Mouse (Mus musculus) kidney, postnatal 10 days (tissue): ENCODE data around the gene Dpf1.

ENCODE experiments used
- DNase-seq: peaks from one replicate; pipeline ENCODE4 v3.0.0; 2021; ENCODE audit warnings: mixed read lengths

Dpf1 gene

GRCm38 (mm10) chr7:29288942-29289638 is 14.7 kb upstream of the Dpf1 start, which contains the start of gene Ppp1r14a:
Ppp1r14a (plus strand) TSS chr7:29289308.
- peak; percentile 92 for DNase-seq

- peak; percentile 70 for DNase-seq
Measured at GRCm38 (mm10) chr7:29289856-29290255, 13.9 kb upstream of the Dpf1 start.

- DNase-seq: peak; percentile 48
Measured at GRCm38 (mm10) chr7:29290691-29291485, 12.9 kb upstream of the Dpf1 start.

DNA sequence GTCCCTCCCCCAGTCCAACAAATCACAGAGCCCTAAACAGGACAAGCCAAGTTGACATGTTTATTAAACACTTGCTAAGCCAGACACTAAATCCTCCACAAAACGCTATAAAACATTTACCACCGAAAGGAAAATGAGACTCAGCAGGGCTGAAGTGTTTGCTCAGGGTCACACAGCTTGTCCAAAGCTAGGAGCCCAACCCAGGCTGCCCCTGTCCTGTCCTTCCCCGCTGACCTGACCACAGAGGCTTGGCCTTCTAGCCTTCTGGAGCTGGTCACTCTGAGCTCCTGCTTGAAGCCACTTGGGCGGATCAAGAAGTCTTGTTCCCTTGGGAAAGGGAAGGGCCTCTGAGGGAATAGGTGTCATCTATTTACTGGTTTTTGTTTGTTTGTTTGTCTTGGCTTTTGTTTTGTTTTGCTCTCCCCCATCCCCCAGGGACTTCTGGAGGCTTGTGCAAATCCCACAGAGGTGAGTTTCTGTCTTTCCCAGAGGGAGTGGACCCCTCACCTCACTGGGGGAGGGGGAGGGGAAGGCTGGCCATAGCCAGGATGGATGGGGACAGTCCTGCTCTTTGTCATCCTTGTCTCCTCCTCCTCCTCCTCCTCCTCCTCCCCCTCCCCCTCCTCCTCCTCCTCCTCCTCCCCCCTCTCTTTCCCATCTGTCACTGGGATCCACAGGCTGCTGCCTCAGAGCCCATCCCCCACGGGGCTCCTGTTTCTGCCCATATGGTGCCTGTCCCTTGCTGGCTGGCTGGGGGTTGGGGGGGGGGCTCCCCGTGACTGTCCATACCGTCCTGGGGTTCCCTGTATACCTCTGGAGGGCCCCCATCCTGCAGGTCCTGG is 11.9 kb upstream of the Dpf1 start:
- peak; percentile 64 for DNase-seq

- DNase-seq: peak; percentile 53
Measured at GRCm38 (mm10) chr7:29292458-29293098, 11.2 kb upstream of the Dpf1 start.

GRCm38 (mm10) chr7:29293131-29294065 is 10.4 kb upstream of the Dpf1 start:
- DNase-seq: peak; percentile 82

GRCm38 (mm10) chr7:29294111-29294761 is 9.5 kb upstream of the Dpf1 start:
- no peak for DNase-seq

GRCm38 (mm10) chr7:29295861-29296647 is 7.7 kb upstream of the Dpf1 start:
- no peak for DNase-seq

GRCm38 (mm10) chr7:29296998-29297397 is 6.8 kb upstream of the Dpf1 start:
- DNase-seq: peak; percentile 81

- DNase-seq: peak; percentile 87
Measured at GRCm38 (mm10) chr7:29301127-29301566, 2.6 kb upstream of the Dpf1 start.

DNA sequence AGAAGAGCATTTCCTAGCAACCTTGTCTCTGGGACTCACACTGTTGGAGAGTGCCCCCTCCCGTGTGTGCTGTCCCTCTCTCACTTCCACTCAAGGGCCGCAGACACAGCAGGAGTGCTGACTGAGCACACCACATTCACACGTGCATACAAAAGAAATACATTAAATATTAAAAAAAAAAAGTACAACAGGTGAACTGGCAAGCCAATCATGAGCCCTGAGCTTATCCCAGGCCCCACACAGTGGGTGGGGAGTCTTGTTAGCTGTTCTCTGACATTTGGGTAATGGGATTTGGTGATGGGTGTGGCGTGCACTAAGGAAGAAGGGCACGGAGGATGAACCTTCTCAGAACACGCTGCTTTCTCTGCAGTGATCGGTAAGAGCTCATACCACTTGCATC is 1.1 kb upstream of the Dpf1 start:
- DNase-seq: no peak

DNA sequence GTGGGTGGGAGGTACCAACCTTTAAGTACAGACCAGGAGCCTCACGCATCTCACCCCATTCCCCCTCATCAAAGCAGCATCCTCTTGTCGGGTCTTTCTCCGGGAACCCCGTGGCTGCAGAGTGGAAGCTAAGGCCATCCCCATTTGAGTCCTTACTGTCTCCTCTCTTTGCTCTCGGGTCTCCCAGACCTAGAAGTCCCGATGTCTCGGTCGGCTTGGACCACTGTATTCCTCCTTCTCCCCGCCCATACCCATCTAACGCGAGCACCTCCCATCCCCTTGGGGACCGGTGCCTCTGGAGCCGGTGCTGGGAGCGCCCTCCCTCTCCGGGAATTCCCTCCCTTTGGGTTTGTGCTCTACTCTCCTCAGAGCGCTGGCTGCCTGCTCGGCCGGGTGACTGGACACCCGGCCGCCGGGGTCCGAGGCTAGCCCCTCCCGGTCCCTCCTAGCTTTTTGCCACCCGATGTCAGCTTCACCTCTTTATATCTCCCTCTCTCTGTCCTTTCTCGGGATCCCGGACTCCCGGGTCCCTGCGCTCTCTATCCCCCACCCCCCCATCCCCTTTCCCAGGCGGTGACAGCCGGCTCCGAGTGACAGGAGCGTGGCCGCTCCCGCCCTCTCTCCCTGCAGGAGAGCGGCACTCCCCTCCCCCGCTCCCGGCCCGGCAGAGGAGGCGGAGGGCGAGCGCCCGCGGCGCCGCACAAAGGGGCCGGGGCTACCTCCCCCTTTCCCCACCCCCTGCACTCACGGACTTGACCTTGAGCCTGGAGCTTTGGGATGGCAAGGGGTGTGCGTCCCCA is 912 bp downstream of the Dpf1 start:
- DNase-seq: no peak

GRCm38 (mm10) chr7:29305263-29305988 is 1.7 kb downstream of the Dpf1 start:
- DNase-seq: no peak

DNA sequence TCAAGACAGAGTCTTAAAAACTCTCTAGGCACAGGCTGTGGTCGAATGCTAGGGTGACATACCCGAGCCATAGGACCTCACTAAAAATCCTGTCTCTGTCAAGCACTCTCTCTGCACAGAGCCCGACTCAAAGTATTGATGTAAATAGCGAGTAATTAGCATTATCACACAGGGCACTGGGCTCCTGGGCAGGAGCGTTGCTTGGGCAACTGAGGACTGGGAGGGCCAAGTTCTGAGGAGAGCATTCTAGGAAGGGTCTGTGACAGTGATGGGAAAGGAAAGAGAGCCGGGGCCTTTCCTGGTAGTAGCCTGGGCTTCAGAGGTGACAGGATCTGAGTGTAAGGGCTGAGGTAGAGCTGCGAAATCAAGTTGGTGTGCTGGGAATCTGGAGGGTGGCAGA is 2.4 kb downstream of the Dpf1 start:
- no peak for DNase-seq

DNA sequence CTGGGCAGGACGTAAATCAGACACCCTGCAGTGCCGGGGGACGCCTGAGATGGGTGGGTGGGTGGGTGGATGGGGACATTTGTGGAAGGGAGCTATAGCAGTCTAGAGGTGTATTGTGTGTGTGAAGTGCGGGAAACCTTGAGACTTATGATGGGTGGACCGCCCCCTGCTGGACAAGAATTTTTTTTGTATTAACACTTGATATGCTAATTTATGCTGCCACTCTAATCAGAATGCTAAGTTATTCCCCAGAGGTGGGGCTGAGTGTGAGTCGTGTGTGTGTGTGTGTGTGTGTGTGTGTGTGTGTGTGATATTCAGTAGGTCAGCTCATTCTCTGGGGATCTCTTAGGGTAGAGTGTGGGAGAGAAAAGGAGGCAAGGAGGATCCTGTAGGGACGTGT is 2.9 kb downstream of the Dpf1 start:
- peak; percentile 47 for DNase-seq

- DNase-seq: peak; percentile 94
Measured at GRCm38 (mm10) chr7:29307350-29308104, 3.8 kb downstream of the Dpf1 start.

GRCm38 (mm10) chr7:29309221-29309721 is 5.5 kb downstream of the Dpf1 start:
- DNase-seq: peak; percentile 62
